Mouse (Mus musculus): ENCODE measurements around the gene Fryl. TPM values are rescaled to one million over a fixed set of nuclear protein-coding genes. Genes with fewer than 3 reads are reported as not detected.

Fryl gene
- total RNA-seq, 2 experiments from 2014 or later: 12.4 to 19.4 TPM

- intact Hi-C loops (cut with DNase I): no loop called here
- no peak for DNase-seq
These were observed 27.9 kb downstream of the Fryl start for GRCm38 (mm10) chr5:73228291-73229049.

GRCm38 (mm10) chr5:73227518-73228101, 28.8 kb downstream of the Fryl start:
- no peak for DNase-seq
- intact Hi-C loops (cut with DNase I): no loop called here

GRCm38 (mm10) chr5:73223065-73223464, 33.4 kb downstream of the Fryl start:
- intact Hi-C loops (cut with DNase I): no loop called here

GRCm38 (mm10) chr5:73222397-73222796, 34.0 kb downstream of the Fryl start:
- intact Hi-C loops (cut with DNase I): no loop called here
- no peak for DNase-seq

More at GRCm38 (mm10) chr5:73223065-73223464, 33.4 kb downstream of the Fryl start:
- no peak for DNase-seq

- intact Hi-C loops (cut with DNase I): no loop called here
- no peak for DNase-seq
These were observed 34.6 kb downstream of the Fryl start for GRCm38 (mm10) chr5:73221826-73222225.

- no peak for DNase-seq
- intact Hi-C loops (cut with DNase I): no loop called here
These were observed 36.7 kb downstream of the Fryl start for GRCm38 (mm10) chr5:73219716-73220115.

- intact Hi-C loops (cut with DNase I): no loop called here
These were observed 38.4 kb downstream of the Fryl start for GRCm38 (mm10) chr5:73218065-73218464.

GRCm38 (mm10) chr5:73217116-73217515, 39.3 kb downstream of the Fryl start:
- DNase-seq: no peak
- intact Hi-C loops (cut with DNase I): no loop called here

More at GRCm38 (mm10) chr5:73218065-73218464, 38.4 kb downstream of the Fryl start:
- no peak for DNase-seq

- intact Hi-C loops (cut with DNase I): no loop called here
These were observed 40.4 kb downstream of the Fryl start for GRCm38 (mm10) chr5:73216014-73216413.

GRCm38 (mm10) chr5:73212446-73212845, 44.0 kb downstream of the Fryl start:
- intact Hi-C loops (cut with DNase I): no loop called here
- no peak for DNase-seq

More at GRCm38 (mm10) chr5:73216014-73216413, 40.4 kb downstream of the Fryl start:
- DNase-seq: no peak

GRCm38 (mm10) chr5:73211961-73212360, 44.5 kb downstream of the Fryl start:
- intact Hi-C loops (cut with DNase I): no loop called here
- no peak for DNase-seq

- intact Hi-C loops (cut with DNase I): no loop called here
These were observed 45.5 kb downstream of the Fryl start for GRCm38 (mm10) chr5:73210971-73211315.

GRCm38 (mm10) chr5:73210127-73210970, 46.1 kb downstream of the Fryl start:
- intact Hi-C loops (cut with DNase I): no loop called here
- DNase-seq: no peak

More at GRCm38 (mm10) chr5:73210971-73211315, 45.5 kb downstream of the Fryl start:
- DNase-seq: no peak

- intact Hi-C loops (cut with DNase I): loop anchor here (5.0 kb wide), 1 partner anchor 33 kb away; no protein-coding TSS in a partner anchor
- no peak for DNase-seq
These were observed 47.0 kb downstream of the Fryl start for GRCm38 (mm10) chr5:73209201-73210096.

GRCm38 (mm10) chr5:73208645-73209044, 47.8 kb downstream of the Fryl start:
- no peak for DNase-seq
- intact Hi-C loops (cut with DNase I): loop anchor here (5.0 kb wide), 1 partner anchor 34 kb away; no protein-coding TSS in a partner anchor

GRCm38 (mm10) chr5:73206722-73207121, 49.7 kb downstream of the Fryl start:
- no peak for DNase-seq
- intact Hi-C loops (cut with DNase I): loop anchor here (5.0 kb wide), 1 partner anchor 36 kb away; no protein-coding TSS in a partner anchor

GRCm38 (mm10) chr5:73205996-73206629, 50.3 kb downstream of the Fryl start:
- intact Hi-C loops (cut with DNase I): loop anchor here (5.0 kb wide), 1 partner anchor 36 kb away; no protein-coding TSS in a partner anchor
- no peak for DNase-seq

- no peak for DNase-seq
- intact Hi-C loops (cut with DNase I): loop anchor here (5.0 kb wide), 1 partner anchor 37 kb away; no protein-coding TSS in a partner anchor
These were observed 51.4 kb downstream of the Fryl start for GRCm38 (mm10) chr5:73205050-73205449.

- DNase-seq: no peak
- intact Hi-C loops (cut with DNase I): no loop called here
These were observed 53.9 kb downstream of the Fryl start for GRCm38 (mm10) chr5:73202498-73202897.
